Mouse (Mus musculus) liver, adult 2 months (tissue): ENCODE measurements around the gene Gm49322.

Experiments used
- CTCF ChIP-seq: fragments of 200-500 bp; IDR thresholded peaks from 2 replicates; pipeline ENCODE4 v1.5.1; 2011; ENCODE audit warnings: low read depth, low read length, control low read depth
- POLR2A ChIP-seq: fragments of 200-500 bp; IDR thresholded peaks from 2 replicates; pipeline ENCODE4 v1.6.1; 2011; ENCODE audit warnings: low read length, control low read depth; ENCODE audit not compliant: insufficient read depth; ENCODE audit errors: extremely low read depth

DNA sequence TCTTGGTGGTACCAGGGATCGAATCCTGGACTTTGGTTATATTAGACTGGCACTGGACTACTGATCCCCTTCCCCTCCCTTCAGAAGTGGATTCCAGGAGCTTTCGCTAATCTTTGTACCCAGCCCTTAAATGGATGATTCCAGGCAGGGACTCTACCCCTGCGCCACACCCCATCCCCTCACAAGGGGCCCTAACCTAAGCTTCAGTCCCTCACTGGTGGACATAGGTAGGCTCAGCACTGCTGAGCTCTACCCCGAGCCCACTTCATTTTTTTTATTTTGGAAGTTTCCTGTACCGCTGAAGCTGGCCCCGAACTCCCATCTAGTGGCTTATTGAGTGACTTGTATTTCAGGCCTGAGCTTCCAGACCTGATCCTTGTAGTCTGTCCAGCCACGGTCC, 2.5 kb upstream of the Gm49322 start:
- no peak for TF ChIP-seq CTCF
- TF ChIP-seq POLR2A = no peak
